Mouse (Mus musculus): ENCODE results near the gene Timmdc1. TPM values are rescaled to one million over a fixed set of nuclear protein-coding genes. Genes with fewer than 3 reads are reported as not detected.
"Not testable (repeated sequence)": the region's sequence is repeated elsewhere in the genome, so short reads cannot be mapped to it uniquely, and the experiment has no call there.

Timmdc1 gene
- polyA plus RNA-seq, 1 experiment from 2014 or later = 18.5 TPM

DNA sequence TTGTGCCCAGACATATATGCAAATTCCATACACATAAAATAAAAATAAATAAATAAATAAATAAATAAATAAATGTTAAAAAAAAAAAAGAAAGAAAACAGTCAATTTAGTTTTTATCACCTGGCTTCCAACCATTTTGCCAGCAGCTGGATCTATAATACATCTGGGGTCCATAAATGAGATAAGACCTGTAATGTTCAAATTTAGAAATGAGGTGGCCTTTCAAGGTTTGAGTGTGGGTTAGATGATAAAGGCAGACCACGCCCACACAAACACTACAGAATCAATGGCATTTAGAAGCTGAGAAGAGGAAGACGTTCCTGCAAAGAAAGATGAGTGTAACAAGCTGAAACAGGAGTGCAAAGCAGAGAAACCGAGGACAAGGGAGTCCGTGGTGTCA, 41.1 kb downstream of the Timmdc1 start:
- Histone ChIP-seq H3K4me2 (ENCODE audit: low read depth, low read length) (no peak overlapping the region), H3K4me1 (ENCODE audit: control insufficient read depth, insufficient read depth, low read length) (peaks cover 15% of the 10 kb centered on the region; the same call in 1 of the 2 replicates), H3K36me3 (ENCODE audit: control insufficient read depth, insufficient read depth, low read length) (no peaks in the 10 kb centered on the region), H3K27me3 (replicated peaks; ENCODE audit: control insufficient read depth, insufficient read depth, low read length) (peaks cover 19% of the 10 kb centered on the region), H3K4me3 (ENCODE audit: low read depth, low read length) (no peak overlapping the region), H3K27ac (replicated peaks; ENCODE audit: low read depth, low read length) (no peak overlapping the region), H3K9ac (ENCODE audit: low read depth, low read length) (no peak overlapping the region), H3K9me3 (ENCODE audit: control insufficient read depth, low read length) (no peaks in the 10 kb centered on the region)
- DNase-seq (ENCODE audit: low spot score) = no peak
- 81% methylated on average over 4 of the region's 4 CpGs for WGBS
- ATAC-seq (ENCODE audit: low read depth) = no peak

DNA sequence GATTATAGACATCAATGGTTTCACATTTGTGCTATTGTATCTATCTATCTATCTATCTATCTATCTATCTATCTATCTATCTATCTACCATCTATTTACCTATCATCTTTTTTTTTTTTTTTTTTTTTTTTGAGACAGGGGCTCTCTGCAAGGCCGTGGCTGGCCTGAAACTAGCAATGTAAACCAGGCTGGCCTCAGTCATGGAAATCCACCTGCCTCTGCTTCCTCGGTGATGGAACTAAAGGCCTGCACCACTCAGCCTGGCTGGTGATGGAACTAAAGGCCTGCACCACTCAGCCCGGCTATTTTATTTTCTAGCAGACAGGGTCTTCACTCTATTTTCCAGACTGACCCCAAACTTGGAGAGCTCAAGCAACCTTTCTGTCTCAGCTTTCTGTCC, 44.2 kb downstream of the Timmdc1 start:
- Histone ChIP-seq H3K27me3 (replicated peaks; ENCODE audit: control insufficient read depth, insufficient read depth, low read length) (peaks cover 8% of the 10 kb centered on the region), H3K4me2 (ENCODE audit: low read depth, low read length) (no peak overlapping the region), H3K27ac (replicated peaks; ENCODE audit: low read depth, low read length) (no peak overlapping the region), H3K9me3 (ENCODE audit: control insufficient read depth, low read length) (no peaks in the 10 kb centered on the region), H3K36me3 (ENCODE audit: control insufficient read depth, insufficient read depth, low read length) (no peaks in the 10 kb centered on the region), H3K4me3 (ENCODE audit: low read depth, low read length) (no peak overlapping the region), H3K4me1 (ENCODE audit: control insufficient read depth, insufficient read depth, low read length) (peaks cover 14% of the 10 kb centered on the region; the same call in 1 of the 2 replicates), H3K9ac (ENCODE audit: low read depth, low read length) (no peak overlapping the region)
- WGBS = 91% methylated on average over 3 of the region's 3 CpGs
- DNase-seq (ENCODE audit: low spot score) (no peak), ATAC-seq (ENCODE audit: low read depth) (no peak)

DNA sequence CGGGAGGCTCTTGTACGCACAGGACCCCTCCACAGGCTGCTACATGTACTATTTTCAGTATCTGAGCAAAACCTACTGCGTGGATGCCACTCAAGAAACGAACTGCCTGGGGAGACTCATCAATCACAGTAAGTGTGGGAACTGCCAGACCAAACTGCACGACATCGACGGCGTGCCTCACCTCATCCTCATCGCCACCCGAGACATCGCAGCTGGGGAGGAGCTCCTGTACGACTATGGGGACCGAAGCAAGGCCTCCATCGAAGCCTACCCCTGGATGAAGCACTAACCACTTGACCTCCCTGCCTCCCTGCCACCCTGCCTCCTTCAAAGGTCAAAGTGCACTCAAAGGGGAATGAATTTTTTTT, 45.2 kb downstream of the Timmdc1 start:
- not testable (repeated sequence) for H3K9me3 ChIP-seq (ENCODE audit: control insufficient read depth, low read length); H3K27me3 ChIP-seq (replicated peaks; ENCODE audit: control insufficient read depth, insufficient read depth, low read length); ATAC-seq (ENCODE audit: low read depth); DNase-seq (ENCODE audit: low spot score); H3K36me3 ChIP-seq (ENCODE audit: control insufficient read depth, insufficient read depth, low read length); H3K27ac ChIP-seq (replicated peaks; ENCODE audit: low read depth, low read length)
- peak overlapping the region; percentile 61 for H3K9ac ChIP-seq (ENCODE audit: low read depth, low read length)
- H3K4me1 ChIP-seq (ENCODE audit: control insufficient read depth, insufficient read depth, low read length) = peaks cover 11% of the 10 kb centered on the region; the same call in 1 of the 2 replicates
- 49% methylated on average over 14 of the region's 14 CpGs for WGBS
- H3K4me3 ChIP-seq (ENCODE audit: low read depth, low read length) = peak overlapping the region; percentile 39
- peak overlapping the region; percentile 75 for H3K4me2 ChIP-seq (ENCODE audit: low read depth, low read length)

DNA sequence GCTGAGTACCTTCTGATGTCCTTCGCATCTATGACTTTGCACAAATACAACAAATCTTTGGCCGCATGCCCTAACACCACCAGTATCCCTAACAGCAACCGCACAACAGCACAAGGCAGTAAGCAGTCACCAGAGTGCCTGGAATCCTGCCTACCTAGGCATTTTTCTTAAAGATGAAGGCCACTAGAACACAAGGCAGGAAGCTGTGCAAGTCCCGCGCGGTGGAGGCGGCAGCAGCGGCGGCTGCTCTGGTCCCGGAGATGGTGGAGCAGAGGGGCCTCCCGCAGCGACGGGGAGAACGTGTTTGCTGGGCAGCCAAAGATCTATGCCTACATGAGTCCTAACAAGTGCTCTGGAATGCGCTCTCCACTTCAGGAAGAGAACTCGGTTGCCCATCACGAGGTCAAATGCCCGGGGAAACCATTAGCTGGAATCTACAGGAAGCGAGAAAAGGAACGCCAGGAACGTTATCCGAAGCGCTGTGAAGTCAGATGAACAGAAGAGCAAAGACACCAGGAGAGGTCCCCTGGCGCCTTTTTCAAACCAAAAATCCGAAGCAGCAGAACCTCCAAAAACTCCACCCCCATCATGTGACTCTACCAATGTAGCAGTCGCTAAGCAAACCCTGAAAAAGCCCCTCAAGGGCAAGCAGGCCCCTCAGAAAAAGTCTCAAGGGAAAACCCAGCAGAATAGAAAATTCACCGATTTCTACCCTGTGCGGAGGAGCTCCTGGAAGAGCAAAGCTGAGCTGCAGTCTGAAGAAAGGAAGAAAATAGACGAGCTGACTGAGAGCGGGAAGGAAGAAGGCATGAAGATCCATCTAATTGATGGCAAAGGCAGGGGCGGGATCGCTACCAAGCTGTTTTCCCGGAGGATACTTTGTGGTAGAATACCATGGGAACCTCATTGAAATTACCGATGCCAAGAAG, 45.9 kb downstream of the Timmdc1 start:
- Histone ChIP-seq H3K27ac (replicated peaks; ENCODE audit: low read depth, low read length) (peak overlapping the region; percentile 67), H3K4me3 (ENCODE audit: low read depth, low read length) (peak overlapping the region; percentile 39)

DNA sequence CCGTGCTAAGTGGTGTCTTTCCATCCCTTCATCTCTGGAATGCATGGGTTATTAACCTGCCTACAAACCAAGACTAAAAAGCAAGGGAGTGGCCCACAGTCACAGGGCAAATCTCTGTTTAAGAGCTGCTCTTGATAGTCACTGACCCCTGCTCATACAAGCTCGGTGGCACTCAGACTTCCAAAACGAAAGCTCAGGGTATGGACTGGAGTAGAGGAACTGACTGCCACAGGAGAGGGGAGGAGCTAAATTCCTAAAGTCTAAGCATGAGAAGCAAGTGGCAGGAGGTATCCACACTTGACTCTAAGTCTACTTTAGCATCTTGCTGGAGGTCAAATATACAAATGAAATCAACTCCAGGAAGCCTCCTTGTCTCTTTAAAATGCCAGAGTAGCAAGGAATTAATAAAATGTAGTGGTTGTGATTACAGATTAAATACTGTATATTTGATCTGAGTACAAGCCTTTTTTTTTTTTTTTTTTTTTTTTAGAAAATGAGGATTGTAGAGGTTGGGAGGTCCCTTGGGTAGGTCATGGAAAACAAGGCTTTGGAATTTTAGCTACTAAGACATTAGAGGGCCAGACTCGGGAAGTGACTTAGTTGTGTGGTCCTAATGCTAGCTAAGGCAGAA, 46.7 kb downstream of the Timmdc1 start:
- no peak for ATAC-seq (ENCODE audit: low read depth)
- Histone ChIP-seq H3K27ac (replicated peaks; ENCODE audit: low read depth, low read length) (no peak overlapping the region), H3K9ac (ENCODE audit: low read depth, low read length) (peak overlapping the region; percentile 61), H3K9me3 (ENCODE audit: control insufficient read depth, low read length) (no peaks in the 10 kb centered on the region), H3K36me3 (ENCODE audit: control insufficient read depth, insufficient read depth, low read length) (no peaks in the 10 kb centered on the region), H3K27me3 (replicated peaks; ENCODE audit: control insufficient read depth, insufficient read depth, low read length) (no peaks in the 10 kb centered on the region), H3K4me1 (ENCODE audit: control insufficient read depth, insufficient read depth, low read length) (peaks cover 11% of the 10 kb centered on the region; the same call in 1 of the 2 replicates), H3K4me2 (ENCODE audit: low read depth, low read length) (peak overlapping the region; percentile 75), H3K4me3 (ENCODE audit: low read depth, low read length) (peak overlapping the region; percentile 39)
- WGBS = 48% methylated on average over 4 of the region's 4 CpGs
- DNase-seq (ENCODE audit: low spot score) = no peak

More for the DNA sequence above, 45.9 kb downstream of the Timmdc1 start:
- peak overlapping the region; percentile 61 for H3K9ac ChIP-seq (ENCODE audit: low read depth, low read length)
- 7% methylated on average over 34 of the region's 34 CpGs for WGBS
- H3K4me2 ChIP-seq (ENCODE audit: low read depth, low read length) = peak overlapping the region; percentile 75
- no peaks in the 10 kb centered on the region for H3K27me3 ChIP-seq (replicated peaks; ENCODE audit: control insufficient read depth, insufficient read depth, low read length)
- H3K4me1 ChIP-seq (ENCODE audit: control insufficient read depth, insufficient read depth, low read length) = peaks cover 11% of the 10 kb centered on the region; the same call in 1 of the 2 replicates
- peak; percentile 70 for DNase-seq (ENCODE audit: low spot score)
- H3K36me3 ChIP-seq (ENCODE audit: control insufficient read depth, insufficient read depth, low read length) = no peaks in the 10 kb centered on the region
- no peaks in the 10 kb centered on the region for H3K9me3 ChIP-seq (ENCODE audit: control insufficient read depth, low read length)
- peak; percentile 62; the same call in 1 of the 2 replicates for ATAC-seq (ENCODE audit: low read depth)

DNA sequence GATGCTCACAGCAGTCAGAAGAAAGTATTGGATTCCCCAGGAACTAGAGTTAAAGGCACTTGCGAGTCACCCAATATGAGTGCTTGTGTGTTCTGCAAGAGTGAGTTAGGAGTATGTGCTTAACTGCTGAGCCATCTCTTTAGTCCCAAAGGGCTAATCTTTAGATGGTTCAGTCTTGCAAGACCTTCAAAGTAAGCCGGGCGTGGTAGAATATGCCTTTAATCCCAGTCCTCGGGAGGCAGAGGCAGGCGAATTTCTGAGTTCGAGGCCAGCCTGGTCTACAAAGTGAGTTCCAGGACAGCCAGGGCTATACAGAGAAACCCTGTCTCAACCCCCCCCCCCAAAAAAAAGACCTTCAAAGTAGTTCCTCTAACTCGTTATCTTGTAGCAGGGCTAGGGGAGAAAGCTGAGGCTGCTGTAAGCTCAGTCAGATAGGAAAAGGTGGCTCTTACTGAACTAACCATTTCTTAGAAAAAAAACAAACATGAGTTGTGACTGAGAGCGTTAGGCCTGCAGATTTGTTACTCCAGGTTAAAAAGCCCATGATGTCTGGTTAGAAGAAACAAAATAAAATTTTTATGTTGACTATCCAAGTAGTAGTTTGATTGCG, 47.7 kb downstream of the Timmdc1 start:
- Histone ChIP-seq H3K36me3 (ENCODE audit: control insufficient read depth, insufficient read depth, low read length) (no peaks in the 10 kb centered on the region), H3K9ac (ENCODE audit: low read depth, low read length) (no peak overlapping the region), H3K4me1 (ENCODE audit: control insufficient read depth, insufficient read depth, low read length) (peaks cover 11% of the 10 kb centered on the region; the same call in 1 of the 2 replicates), H3K27me3 (replicated peaks; ENCODE audit: control insufficient read depth, insufficient read depth, low read length) (no peaks in the 10 kb centered on the region), H3K4me2 (ENCODE audit: low read depth, low read length) (no peak overlapping the region), H3K9me3 (ENCODE audit: control insufficient read depth, low read length) (no peaks in the 10 kb centered on the region), H3K27ac (replicated peaks; ENCODE audit: low read depth, low read length) (no peak overlapping the region), H3K4me3 (ENCODE audit: low read depth, low read length) (no peak overlapping the region)
- WGBS = 87% methylated on average over 9 of the region's 9 CpGs
- ATAC-seq (ENCODE audit: low read depth) (no peak), DNase-seq (ENCODE audit: low spot score) (no peak)

DNA sequence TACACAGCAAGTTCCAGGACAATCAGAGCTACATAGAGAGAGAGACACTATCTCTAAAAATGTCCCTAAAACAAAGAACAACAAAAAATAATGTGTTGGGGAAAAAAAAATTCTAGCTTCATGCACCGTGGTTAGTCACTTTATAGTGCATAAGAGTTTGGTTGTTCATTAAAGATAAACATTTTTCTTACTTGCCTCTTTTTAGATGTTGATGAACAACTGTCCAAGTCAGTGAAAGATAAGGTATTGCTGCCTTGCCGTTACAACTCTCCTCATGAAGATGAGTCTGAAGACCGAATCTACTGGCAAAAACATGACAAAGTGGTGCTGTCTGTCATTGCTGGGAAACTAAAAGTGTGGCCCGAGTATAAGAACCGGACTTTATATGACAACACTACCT, 48.8 kb downstream of the Timmdc1 start:
- Histone ChIP-seq H3K27me3 (replicated peaks; ENCODE audit: control insufficient read depth, insufficient read depth, low read length) (no peaks in the 10 kb centered on the region), H3K9ac (ENCODE audit: low read depth, low read length) (no peak overlapping the region), H3K4me2 (ENCODE audit: low read depth, low read length) (no peak overlapping the region), H3K36me3 (ENCODE audit: control insufficient read depth, insufficient read depth, low read length) (no peaks in the 10 kb centered on the region), H3K4me3 (ENCODE audit: low read depth, low read length) (no peak overlapping the region), H3K27ac (replicated peaks; ENCODE audit: low read depth, low read length) (no peak overlapping the region), H3K9me3 (ENCODE audit: control insufficient read depth, low read length) (no peaks in the 10 kb centered on the region), H3K4me1 (ENCODE audit: control insufficient read depth, insufficient read depth, low read length) (peaks cover 11% of the 10 kb centered on the region; the same call in 1 of the 2 replicates)
- WGBS = 88% methylated on average over 5 of the region's 5 CpGs
- ATAC-seq (ENCODE audit: low read depth) (no peak), DNase-seq (ENCODE audit: low spot score) (no peak)

DNA sequence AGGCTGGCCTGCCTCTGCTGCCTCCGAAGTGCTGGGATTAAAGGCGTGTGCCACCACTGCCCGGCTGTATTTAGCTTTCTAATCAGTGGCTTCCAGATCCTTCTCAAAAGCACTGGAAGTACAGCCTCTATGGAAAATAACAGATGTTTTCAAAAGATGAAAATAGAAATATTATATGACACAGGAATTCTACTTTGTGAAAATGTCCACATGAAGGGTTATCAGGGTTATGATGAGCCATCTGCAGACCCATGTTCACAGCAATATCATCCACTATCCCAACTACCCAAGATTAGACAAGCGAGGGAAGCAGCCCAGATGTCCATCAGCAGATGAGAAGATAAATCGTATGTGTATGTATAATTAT, 50.0 kb downstream of the Timmdc1 start:
- WGBS = 86% methylated on average over 5 of the region's 5 CpGs
- no peaks in the 10 kb centered on the region for H3K9me3 ChIP-seq (ENCODE audit: control insufficient read depth, low read length)
- H3K9ac ChIP-seq (ENCODE audit: low read depth, low read length) = no peak overlapping the region
- DNase-seq (ENCODE audit: low spot score) = no peak
- peaks cover 11% of the 10 kb centered on the region; the same call in 1 of the 2 replicates for H3K4me1 ChIP-seq (ENCODE audit: control insufficient read depth, insufficient read depth, low read length)
- no peak for ATAC-seq (ENCODE audit: low read depth)
- no peaks in the 10 kb centered on the region for H3K36me3 ChIP-seq (ENCODE audit: control insufficient read depth, insufficient read depth, low read length)
- no peak overlapping the region for H3K27ac ChIP-seq (replicated peaks; ENCODE audit: low read depth, low read length)
- no peak overlapping the region for H3K4me3 ChIP-seq (ENCODE audit: low read depth, low read length)
- no peak overlapping the region for H3K4me2 ChIP-seq (ENCODE audit: low read depth, low read length)
- H3K27me3 ChIP-seq (replicated peaks; ENCODE audit: control insufficient read depth, insufficient read depth, low read length) = no peaks in the 10 kb centered on the region
